Mouse (Mus musculus) kidney, embryonic 16.5 days (tissue): ENCODE results near the gene Rhox10. TPM values are rescaled to one million over a fixed set of nuclear protein-coding genes. Genes with fewer than 3 reads are reported as not detected.

ENCODE experiments used
- polyA plus RNA-seq: library from polyadenylated mRNA; unstranded; fragments of >200 nt; fragmentation: Nextera tagmentation; extraction: Ambion mirVana; gene quantifications from 2 replicates; pipeline ENCODE4 v1.2.1, GENCODE M21; 2015

Gene Rhox10
- polyA plus RNA-seq, 1 experiment from 2014 or later, result not detected

Other genes starting within 250 kb of the Rhox10 start
- not detected in 2 replicates for gene Rhox6, start 239.6 kb upstream of the Rhox10 start, polyA plus RNA-seq
- gene Rhox7a, start 234.8 kb upstream of the Rhox10 start, polyA plus RNA-seq, result not detected in 2 replicates
- not detected in 2 replicates for gene Rhox8, start 187.5 kb upstream of the Rhox10 start, polyA plus RNA-seq
- not detected in 2 replicates for gene Rhox7b, start 169.2 kb upstream of the Rhox10 start, polyA plus RNA-seq
- not detected in 2 replicates for gene Rhox9, start 164.7 kb upstream of the Rhox10 start, polyA plus RNA-seq
- gene Btg1-ps1, start 47.7 kb upstream of the Rhox10 start, polyA plus RNA-seq, result not detected in 2 replicates
- gene Btg1-ps2, start 23.4 kb upstream of the Rhox10 start, polyA plus RNA-seq, result not detected in 2 replicates
- gene Rhox11, start 18.7 kb downstream of the Rhox10 start, polyA plus RNA-seq, result not detected in 2 replicates
- not detected in 2 replicates for gene Rhox12, start 44.4 kb downstream of the Rhox10 start, polyA plus RNA-seq
- gene Rhox13, start 54.7 kb downstream of the Rhox10 start, polyA plus RNA-seq, result not detected in 2 replicates
- 3.4 and 4.2 TPM in 2 replicates for gene Zbtb33, start 123.3 kb downstream of the Rhox10 start, polyA plus RNA-seq
- 27.3 and 29.4 TPM in 2 replicates for gene Tmem255a, start 186.0 kb downstream of the Rhox10 start, polyA plus RNA-seq
- 0.57 and 0.75 TPM in 2 replicates for gene Atp1b4, start 249.7 kb downstream of the Rhox10 start, polyA plus RNA-seq